Mouse (Mus musculus): ENCODE results near the gene Dock9.
"Not testable (repeated sequence)": the region's sequence is repeated elsewhere in the genome, so short reads cannot be mapped to it uniquely, and the experiment has no call there.

The Dock9 gene

DNA sequence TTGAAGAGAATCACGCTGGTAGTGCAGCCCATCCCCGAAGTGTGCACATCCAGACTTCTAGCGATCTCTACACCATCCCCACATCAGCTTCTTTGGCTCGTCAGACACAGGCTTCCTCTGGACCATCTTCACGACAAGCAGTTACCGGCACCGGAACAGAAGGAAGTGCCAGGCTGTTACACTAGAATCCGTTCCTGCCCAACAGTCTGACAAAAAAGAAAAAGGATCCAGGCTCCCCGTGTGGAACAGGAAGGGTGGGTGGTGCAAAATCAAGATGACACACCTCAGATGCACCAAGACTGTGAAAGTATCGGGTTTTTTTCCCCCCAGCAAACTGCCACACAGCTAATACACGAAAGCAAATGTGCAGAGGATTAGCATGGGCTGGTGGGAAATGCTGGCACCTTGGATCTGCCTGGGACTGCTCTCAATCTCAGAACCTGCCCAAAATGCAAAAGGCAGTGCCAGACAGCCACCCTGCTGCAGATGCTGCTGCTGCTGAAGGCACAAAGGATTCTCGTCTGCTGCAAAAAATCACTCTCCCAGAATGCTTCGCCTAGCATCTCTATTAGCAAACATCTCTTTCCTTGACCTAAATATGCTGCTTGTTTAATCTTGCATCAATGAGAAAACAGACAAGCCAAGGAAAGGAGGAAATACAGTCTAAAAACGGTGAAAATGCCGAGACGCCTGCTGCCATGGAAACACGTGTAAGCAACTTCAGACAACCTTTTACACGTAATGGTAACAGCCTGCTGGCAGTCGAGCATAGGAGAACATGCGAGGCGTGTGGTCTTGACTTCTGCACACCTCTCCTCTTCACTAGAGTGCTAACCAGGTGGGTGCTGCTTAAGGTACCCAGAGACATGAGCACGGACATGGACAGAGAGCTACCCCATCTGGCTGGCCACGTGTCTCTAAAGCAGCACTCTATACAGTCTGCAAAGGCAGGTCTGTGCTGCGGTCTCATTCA is 58.9 kb downstream of the Dock9 start:
- no peak for DNase-seq (ENCODE audit: low read depth in 1 of 2, low spot score in 2 of 2)

DNA sequence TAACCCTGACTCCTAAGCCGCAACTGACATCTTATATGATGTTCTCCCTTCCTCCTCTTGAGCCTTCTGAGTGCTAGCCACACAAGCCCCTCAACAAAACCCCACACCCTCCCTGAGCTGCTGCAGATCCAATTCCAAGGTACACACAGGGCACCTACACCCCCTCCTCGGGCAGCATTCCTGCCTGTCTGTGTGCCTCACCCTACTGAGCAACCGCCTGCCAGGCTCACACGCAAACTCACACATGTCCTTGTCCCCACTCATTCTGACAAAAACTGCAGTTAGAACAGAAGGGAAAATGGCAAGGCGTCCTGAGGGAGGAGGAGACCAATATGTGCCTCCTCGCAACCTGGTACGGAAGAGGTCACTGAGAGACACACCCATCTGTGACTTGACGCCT is 60.4 kb downstream of the Dock9 start:
- DNase-seq (ENCODE audit: low read depth in 1 of 2, low spot score in 2 of 2): no peak

DNA sequence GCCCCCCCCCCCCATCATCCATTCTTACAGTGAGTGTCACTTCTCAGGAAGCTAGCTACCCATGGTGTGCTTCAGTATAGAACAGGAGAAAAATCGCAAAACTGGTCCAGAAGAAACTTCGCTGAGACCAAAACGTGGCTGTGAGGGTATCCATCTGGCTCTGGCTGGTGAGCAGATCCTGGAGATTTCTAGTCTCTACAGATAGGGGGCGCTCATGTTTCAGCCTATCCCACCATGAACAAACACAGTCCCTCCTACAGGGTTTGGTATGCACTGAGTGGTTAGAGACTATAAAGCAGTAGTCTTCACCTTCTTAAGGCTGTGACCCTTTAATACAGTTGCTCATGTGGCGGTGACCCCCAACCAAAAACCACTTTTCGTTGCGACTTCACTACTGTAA is 62.0 kb downstream of the Dock9 start:
- DNase-seq (ENCODE audit: low read depth in 1 of 2, low spot score in 2 of 2): no peak

DNA sequence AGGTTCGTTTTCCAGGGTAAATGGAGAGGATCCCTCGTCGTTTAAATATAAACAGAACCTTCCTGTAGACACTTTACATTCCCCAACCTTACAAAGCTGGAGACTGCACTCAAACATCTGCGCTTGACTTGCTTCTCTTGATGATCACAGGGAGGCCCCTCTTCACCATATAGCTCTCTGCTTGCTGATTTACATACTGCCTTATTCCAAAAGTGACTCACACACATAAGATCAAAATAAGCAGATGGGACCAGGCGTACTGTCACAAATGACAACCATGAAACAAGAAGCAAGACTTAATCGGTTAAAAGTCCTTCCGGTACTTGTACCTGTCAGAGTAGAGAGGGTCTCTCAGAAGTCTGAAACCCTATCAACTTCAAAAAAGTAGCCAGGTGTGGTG is 63.4 kb downstream of the Dock9 start:
- no peak for DNase-seq (ENCODE audit: low read depth in 1 of 2, low spot score in 2 of 2)

DNA sequence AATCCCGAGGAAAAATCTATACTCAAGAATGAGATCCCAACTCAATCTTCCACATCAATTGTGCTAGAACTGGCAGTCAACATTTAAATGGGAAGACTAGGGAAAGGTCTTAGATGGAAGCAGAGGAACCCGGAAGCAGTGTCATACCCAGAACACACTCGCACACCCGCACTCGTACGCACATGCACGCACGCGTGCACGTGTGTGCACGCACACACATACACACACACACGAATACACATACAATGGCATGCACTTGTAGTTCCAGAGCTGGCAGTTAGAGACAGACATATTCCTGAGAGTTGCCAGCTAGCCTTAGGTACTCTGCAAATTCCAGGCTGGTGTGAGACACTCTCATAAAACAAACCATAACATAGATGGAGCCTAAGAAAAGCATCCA is 63.9 kb downstream of the Dock9 start:
- DNase-seq (ENCODE audit: low read depth in 1 of 2, low spot score in 2 of 2): no peak

DNA sequence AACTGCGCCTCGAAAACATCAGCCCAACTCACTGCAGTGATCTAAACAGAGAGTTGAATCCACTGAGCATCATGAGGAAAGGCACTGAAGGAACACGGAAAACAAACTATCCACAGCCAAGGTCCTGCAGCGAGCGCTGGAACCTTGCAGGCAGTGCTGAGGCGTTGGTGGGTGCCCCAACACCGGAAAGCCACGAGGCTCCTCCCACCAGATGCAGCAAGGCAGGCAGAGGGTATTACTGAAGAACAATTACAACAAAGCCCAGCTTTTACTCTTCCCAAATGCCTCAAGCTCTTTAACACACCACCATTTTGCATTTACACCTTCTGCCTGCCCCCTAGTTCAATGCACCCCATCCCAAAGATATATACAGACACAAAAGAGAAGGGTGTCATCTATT is 65.4 kb downstream of the Dock9 start:
- no peak for DNase-seq (ENCODE audit: low read depth in 1 of 2, low spot score in 2 of 2)

DNA sequence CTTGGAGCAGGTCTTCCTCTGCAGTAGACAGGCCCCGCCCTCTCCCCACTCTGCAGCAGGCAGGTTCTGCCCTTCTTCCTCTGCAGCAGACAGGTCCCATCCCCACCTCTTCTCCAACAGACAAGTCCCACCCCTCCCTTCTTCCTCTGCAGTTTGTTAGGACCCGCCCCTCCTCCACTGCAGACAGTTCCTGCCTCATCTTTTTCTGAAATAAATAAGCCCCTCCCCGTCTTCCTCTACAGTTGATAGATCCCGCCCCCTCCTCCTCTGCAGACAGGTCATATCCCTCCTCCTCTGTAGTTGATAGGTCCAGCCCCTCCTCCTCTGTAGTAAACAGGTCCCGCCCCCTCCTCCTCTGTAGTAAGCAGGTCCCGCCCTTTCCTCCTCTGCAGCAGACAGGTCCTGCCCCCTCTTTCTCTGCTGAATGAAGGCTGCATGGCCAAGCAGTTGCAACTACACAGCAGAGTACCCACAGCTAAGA is 65.9 kb downstream of the Dock9 start:
- no peak for DNase-seq (ENCODE audit: low read depth in 1 of 2, low spot score in 2 of 2)

DNA sequence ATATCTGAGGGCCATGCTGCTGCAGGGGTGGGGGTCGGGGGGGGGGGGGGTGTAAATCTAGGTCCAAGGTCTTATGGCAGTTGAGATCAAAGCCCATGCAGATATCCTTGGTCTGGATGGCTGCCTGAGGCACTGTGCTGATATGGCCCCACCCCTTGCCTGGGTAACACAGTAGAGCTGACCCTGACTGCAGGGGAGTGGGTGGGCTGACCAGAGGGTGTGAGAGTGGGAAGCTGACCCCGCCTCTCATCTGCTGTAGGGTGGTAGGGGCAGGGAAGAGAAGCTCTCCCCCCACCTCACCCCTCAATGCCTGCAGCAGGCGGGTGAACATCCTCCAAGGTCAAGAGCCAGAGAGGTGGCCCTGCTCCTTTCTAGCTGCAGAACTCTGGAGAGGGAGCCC is 66.7 kb downstream of the Dock9 start:
- DNase-seq (ENCODE audit: low read depth in 1 of 2, low spot score in 2 of 2): no peak

DNA sequence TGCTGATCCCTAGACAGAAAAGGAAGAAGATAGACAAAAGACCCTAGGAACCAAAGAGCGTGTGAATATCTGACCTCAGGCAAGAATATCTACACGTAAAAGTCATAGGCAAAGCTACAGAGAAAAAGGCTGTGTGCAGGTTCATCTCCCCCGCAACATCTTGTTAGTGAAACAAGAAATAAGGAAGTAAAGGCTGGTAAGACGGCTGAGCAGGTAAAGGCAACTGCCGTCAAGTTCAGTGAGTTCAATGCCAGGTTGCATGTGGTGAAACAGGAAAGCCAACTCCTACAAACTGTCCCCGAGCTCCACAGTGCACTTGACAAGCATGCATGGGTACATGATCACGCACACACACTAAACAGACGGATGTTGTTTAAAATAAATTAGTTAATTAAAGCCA is 69.6 kb downstream of the Dock9 start:
- DNase-seq (ENCODE audit: low read depth in 1 of 2, low spot score in 2 of 2): no peak

DNA sequence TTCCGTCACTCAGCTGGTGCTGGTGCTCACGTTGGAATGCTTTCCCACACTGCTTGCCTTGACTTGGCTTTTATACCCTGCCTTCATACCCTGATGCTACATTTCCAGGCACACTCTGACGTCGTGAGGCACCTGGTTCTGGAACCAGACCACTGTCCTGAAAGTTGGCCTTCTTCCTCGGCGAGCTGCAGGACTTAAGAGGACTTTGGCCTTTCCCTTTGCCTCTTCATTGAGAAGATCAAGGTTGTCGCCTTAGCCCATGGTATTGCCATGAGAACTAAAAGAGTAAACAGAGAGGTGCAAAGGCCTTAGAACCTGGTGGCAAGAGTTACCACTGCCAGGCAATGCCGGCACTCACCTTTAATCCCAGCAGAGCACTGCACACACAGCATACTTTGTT is 73.1 kb downstream of the Dock9 start:
- DNase-seq (ENCODE audit: low read depth in 1 of 2, low spot score in 2 of 2): no peak

DNA sequence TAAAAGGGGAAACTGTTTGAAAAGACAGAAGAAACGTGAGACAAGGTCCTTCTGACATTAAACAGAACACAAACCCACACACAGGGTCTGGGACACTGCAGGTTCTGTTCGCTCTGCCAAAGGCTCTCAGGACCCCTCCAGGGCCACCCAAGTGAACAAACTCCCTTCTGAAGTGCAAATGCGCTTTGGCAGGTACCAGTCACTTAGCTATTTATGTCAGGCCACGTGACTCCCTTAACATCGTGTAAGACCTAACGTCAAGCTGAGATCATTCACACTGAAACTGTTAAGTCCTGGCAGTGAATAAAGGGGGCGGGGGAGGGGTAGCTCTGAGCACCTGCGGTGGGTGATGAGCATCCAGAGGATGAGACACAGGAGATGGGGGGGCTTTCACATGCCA is 74.9 kb downstream of the Dock9 start:
- DNase-seq (ENCODE audit: low read depth in 1 of 2, low spot score in 2 of 2): no peak

DNA sequence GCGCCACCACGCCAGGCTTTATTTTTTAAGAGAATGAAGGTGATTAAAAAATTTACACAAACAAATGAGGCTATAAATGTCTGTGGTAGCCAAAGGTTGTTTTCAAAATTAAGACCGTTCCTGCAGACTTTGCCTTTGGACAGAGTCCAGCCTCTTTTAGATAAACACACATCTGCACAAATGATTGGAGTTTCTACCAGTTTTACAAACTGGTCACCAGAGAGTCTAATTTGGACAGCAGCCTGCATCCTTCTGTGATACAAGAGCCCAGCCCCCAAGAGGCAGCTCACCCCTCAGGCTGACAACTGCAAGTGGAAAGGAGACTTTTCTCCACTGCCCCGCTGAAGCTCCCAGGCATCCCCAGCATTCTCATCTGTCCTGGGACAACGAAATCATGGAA is 76.2 kb downstream of the Dock9 start:
- DNase-seq (ENCODE audit: low read depth in 1 of 2, low spot score in 2 of 2): no peak

DNA sequence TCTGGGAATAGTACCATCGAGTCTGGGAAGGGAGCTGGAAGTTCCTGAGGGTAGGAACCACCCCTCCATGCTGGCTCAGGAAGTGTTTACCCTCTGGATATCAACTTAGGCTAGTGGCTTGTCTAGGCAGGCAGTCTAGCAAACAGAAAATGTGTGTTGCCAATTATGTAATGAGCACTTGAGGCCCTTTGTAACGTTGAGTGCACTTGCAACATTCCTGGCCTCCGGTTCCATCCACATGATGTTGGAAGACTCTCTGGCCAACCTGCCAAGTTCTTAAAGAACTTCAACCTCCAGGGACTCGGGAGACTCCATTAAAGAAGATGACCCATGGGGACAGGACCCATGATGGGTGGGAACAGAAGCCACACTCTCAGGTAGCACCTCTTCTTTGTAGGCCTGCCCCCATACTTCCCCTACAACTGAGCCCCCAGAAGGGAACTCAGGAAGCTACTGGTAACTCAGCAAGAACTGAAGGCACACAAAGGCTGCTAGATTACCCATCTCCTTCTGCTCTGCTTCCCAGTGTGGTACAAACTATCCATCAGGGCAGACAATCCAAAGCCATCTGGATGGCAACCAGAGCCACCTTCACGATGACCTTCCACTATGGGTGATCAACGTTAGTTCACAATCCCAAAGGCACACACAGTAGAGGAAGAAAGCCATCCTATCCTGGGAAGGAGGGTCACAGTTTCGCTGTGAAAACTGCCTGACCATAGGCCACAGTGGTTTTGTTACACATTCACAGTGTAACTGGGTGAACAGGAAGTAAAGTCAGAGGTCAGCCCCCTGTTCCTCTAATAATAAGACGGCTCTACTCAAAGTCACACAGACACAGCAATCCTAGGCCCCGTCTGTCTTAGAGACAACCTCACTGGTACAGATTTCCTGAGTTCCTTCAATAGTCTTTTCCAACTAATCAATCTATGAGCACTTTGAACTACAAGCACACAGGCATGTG is 77.7 kb downstream of the Dock9 start:
- no peak for DNase-seq (ENCODE audit: low read depth in 1 of 2, low spot score in 2 of 2)

DNA sequence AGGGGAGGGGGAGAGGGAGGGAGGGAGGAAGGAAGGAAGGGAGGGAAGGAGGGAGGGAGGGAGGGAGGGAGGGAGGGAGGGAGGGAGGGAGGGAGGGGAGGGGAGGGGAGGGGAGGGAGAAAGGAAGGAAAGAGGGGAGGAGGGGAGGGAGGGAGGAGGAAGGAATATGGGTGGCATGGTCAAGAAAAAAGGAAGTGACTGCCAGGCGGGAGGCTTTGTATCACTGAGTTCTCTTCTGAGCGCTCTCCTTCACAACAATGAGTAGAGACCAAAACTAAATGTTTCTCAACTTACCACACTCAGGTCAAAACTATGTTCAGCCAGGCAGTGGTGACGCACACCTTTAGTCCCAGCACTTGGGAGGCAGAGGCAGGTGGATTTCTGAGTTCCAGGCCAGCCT is 82.8 kb downstream of the Dock9 start:
- DNase-seq (ENCODE audit: low read depth in 1 of 2, low spot score in 2 of 2): not testable (repeated sequence)

DNA sequence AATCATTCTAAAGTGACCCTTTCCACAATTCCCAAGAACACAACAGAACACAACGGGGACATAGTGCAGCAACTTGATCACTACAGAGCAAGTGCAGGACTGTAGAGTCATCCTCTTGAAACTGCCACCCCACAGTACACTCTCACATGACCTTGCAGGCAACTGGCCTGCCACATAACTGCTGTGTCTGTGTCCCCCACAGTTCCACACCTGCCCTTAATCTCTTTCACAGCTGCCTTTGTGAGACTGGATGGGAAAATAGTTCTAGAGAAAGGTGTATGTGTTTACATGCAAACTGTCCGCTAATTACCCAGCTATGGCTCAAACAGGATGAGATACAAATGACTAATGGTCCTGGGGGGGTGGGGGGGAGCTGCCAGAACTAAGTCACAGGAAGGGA is 83.4 kb downstream of the Dock9 start:
- DNase-seq (ENCODE audit: low read depth in 1 of 2, low spot score in 2 of 2): no peak

DNA sequence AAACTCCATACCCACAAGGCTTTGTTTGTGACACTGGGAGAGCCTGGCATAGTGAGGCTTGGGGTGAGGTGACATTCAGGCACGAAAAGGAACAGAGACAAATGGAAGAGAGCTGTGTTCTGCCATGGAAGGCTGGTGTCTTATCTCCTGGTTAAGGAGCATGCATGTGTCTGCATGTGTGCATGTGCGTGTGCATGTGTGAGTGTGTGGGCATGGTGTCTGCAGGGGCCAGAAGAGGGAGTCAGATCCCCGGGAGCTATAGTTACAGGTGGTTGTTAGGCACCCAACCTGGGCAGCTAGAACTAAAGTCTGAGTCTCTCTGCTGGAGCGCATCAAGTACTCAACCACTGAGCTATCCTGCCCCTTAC is 83.8 kb downstream of the Dock9 start:
- DNase-seq (ENCODE audit: low read depth in 1 of 2, low spot score in 2 of 2): no peak

DNA sequence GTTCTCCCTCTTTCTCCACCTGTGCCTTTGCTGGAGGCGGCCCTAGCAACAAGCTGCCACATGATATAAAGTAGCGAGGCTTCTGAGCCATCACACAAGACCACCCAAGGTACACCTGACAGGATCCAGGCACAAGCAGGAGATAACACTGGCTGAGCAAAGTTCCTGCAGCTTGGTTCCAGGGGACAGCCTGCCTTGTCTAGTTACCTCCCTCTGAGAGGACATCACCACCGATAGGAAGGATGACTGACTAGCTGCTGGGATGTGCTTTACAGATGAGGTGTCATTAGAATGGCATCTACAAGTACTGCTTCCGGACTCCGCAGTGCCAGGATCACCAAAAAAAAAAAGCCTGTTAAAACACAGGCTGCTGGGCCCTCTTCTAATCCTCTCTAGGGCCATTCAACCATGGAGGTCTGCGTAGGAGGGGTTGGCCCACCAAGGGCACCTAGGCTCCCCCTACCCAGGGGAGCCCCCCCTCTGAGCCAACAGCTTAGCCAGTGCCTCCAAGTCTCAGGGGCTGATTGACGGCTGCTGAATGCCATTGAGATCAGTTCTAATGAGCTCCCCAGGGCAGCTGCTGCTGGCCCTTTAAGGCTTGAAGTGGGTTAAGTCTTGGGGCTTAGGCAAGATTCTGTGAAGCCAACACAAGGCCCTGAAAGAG is 84.3 kb downstream of the Dock9 start:
- DNase-seq (ENCODE audit: low read depth in 1 of 2, low spot score in 2 of 2): no peak

DNA sequence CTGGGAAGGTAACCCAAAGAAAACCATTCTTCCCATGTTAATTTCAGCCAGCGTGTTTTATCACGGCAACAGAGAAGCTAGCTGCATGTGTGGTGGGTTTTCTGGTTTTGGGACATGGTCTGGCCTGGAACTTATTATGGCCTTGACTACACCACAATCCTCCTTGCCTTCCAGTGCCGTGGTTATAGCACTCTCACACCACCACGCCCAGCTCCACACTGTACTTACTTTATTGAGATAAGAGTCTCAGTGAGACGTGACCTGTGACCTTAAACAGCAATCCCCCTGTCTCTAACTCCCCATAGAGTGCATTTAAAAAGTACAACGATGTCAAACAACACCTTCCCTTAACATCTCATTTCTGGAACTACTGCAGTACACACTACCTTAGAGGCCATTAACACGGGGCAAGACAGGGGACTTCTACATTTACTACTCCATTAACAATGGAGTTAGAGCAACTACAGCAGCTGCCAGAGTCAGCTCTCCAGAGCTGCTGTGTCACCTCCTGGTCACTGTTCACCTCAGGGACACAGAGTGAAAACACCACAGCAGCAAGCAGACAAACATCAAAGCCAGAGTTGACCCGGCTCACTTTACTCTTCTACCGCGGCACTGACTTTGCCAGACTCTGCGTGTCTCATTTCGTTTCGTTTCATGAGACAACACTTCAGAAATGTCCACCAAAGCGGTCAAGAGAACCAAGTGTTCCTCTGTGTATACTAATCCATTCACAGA is 86.4 kb downstream of the Dock9 start:
- DNase-seq (ENCODE audit: low read depth in 1 of 2, low spot score in 2 of 2): no peak

DNA sequence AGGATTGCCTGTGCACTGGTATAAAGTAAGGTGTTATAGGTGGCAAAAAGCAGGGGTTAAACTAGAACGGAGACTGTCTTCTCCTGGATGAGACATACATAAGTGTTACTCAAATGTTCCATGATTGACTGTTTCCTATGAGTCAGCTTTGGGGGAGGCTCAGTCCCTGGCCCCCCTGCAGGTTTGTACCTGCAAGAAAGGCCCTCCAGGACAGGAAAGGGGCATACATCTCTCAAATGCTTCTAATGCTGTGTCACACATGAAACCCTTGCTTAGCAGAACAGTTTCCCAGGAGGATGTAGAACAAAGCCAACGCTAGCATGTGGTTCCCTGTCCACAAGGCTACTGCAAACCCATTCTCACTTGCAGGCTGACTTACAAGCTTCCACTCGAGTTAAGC is 87.5 kb downstream of the Dock9 start:
- DNase-seq (ENCODE audit: low read depth in 1 of 2, low spot score in 2 of 2): no peak

DNA sequence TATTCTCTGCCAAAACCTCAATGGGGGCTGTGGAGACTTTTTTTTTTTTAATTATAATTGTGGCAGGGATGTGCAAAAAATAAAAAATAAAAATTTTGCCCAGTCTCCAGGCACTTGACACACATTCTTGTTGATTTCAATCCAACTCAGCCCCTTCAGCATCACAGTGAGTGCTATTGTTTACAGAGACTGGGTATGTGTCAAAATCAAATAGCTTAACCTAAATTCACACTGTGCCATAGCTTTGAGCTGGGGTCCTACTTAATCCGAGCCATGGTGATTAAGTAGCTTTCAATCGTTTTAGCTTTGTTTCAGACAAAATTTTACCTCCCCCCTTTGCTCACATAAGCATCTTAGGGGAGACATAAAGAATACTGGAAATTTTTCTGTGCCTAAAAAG is 89.4 kb downstream of the Dock9 start:
- no peak for DNase-seq (ENCODE audit: low read depth in 1 of 2, low spot score in 2 of 2)

DNA sequence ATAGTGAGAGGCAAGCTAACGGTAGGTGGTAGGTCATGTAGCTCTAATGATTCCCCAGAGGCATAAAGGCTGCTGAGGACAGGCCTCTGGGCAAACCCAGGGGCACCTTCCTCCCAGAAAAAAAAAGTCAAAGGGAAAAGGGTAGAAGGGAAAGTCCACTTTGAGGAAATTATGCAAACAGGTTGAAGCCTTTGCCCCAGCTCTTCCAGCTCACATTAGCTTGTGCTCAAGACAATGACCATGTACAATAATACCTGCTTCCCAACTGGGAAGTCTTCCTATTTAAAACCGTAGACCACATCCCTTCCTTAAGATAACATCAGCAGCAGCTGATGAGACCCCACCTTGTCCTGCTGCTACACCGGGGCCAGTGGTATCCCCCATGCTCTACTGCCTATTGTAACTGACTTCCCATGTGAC is 91.1 kb downstream of the Dock9 start:
- DNase-seq (ENCODE audit: low read depth in 1 of 2, low spot score in 2 of 2): no peak
